In the genomic region with DNA sequence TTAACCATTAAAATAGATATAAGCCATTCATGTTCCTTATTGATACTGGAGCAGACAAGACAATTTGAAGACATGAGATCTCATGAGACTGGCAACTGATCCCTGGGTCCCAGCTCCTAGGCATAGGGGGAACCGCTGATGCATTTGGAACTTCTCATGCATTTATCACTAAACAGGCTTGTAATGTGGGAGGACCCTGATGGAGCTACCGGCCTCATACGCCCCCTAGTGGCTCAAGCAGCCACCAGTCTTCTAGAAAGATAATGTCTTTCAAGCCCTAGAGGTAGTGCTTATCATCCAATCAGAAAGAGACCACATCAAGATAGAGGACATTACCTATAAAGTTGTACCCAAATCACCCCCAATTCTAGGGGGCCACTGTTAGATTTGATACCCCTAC, we compare ENCODE assay signal across 8 mouse cellular contexts.
DNase-seq lines count a peak whose midpoint lies in the region; ATAC-seq and TF ChIP-seq lines count a peak whose summit lies in the region.

No protein-coding gene starts in this region.

- no peak for TF ChIP-seq POLR2A in limb, embryonic 14.5 days (IDR thresholded peaks at IDR 0.05; ENCODE audit: borderline replicate concordance, extremely low read depth, insufficient read depth, insufficient read length)

- H3K27me3 ChIP-seq in embryonic facial prominence, embryonic 13.5 days: peaks cover 52% of the 10 kb centered on the region
- peaks cover 65% of the 10 kb centered on the region for H3K27me3 ChIP-seq in kidney, embryonic 15.5 days
- H3K27me3 ChIP-seq in limb, embryonic 14.5 days (ENCODE audit: control insufficient read depth, insufficient read depth, low read length): no peaks in the 10 kb centered on the region

- peak; percentile 49 for DNase-seq in 3T3-L1 (ENCODE audit: low read depth, low spot score)
- DNase-seq in B cell, adult 2 months: peak; percentile 65 to 67
- DNase-seq in adrenal gland, postnatal 14 days: peak; percentile 68
- DNase-seq in limb, embryonic 14.5 days (ENCODE audit: low spot score): peak; percentile 58
- DNase-seq in right cerebral cortex, adult 2 months (ENCODE audit: low spot score in 2 of 2): peak; percentile 55 to 56
- no peak for DNase-seq in yolk sac, embryonic 10.5 days (ENCODE audit: low spot score)

- H3K27ac ChIP-seq in embryonic facial prominence, embryonic 13.5 days: no peak overlapping the region
- no peak overlapping the region for H3K27ac ChIP-seq in kidney, embryonic 15.5 days
- H3K27ac ChIP-seq in limb, embryonic 14.5 days (replicated peaks; ENCODE audit: low read depth, low read length): no peak overlapping the region

- ATAC-seq in embryonic facial prominence, embryonic 13.5 days (ENCODE audit: insufficient number of reproducible peaks, insufficient read depth, low FRiP score, low TSS enrichment, low read depth): 0 out of 2 replicates have a peak, but pooled peaks have one; percentile 43
- ATAC-seq in kidney, embryonic 15.5 days (replicated peaks; ENCODE audit: low FRiP score): peak; percentile 56; the same call in 1 of the 2 replicates
- ATAC-seq in limb, embryonic 14.5 days (ENCODE audit: low FRiP score, low read depth): no peak

- H3K9me3 ChIP-seq in embryonic facial prominence, embryonic 13.5 days: no peaks in the 10 kb centered on the region
- H3K9me3 ChIP-seq in kidney, embryonic 15.5 days (replicated peaks): no peaks in the 10 kb centered on the region
- no peaks in the 10 kb centered on the region for H3K9me3 ChIP-seq in limb, embryonic 14.5 days (ENCODE audit: control insufficient read depth, low read length)

- no peaks in the 10 kb centered on the region for H3K4me1 ChIP-seq in embryonic facial prominence, embryonic 13.5 days
- H3K4me1 ChIP-seq in kidney, embryonic 15.5 days: no peaks in the 10 kb centered on the region
- H3K4me1 ChIP-seq in limb, embryonic 14.5 days (ENCODE audit: control insufficient read depth, insufficient read depth, low read length): no peaks in the 10 kb centered on the region

- no peak overlapping the region for H3K4me2 ChIP-seq in embryonic facial prominence, embryonic 13.5 days
- no peak overlapping the region for H3K4me2 ChIP-seq in kidney, embryonic 15.5 days
- H3K4me2 ChIP-seq in limb, embryonic 14.5 days (replicated peaks; ENCODE audit: low read depth, low read length, severe bottlenecking): no peak overlapping the region

- no peak overlapping the region for H3K9ac ChIP-seq in embryonic facial prominence, embryonic 13.5 days
- H3K9ac ChIP-seq in kidney, embryonic 15.5 days: no peak overlapping the region
- H3K9ac ChIP-seq in limb, embryonic 14.5 days (ENCODE audit: low read depth, low read length, severe bottlenecking): no peak overlapping the region

- no peaks in the 10 kb centered on the region for H3K36me3 ChIP-seq in embryonic facial prominence, embryonic 13.5 days
- no peaks in the 10 kb centered on the region for H3K36me3 ChIP-seq in kidney, embryonic 15.5 days
- H3K36me3 ChIP-seq in limb, embryonic 14.5 days (ENCODE audit: control insufficient read depth, insufficient read depth, low read length): no peaks in the 10 kb centered on the region

- WGBS in embryonic facial prominence, embryonic 13.5 days: 17% methylated on average over 3 of the region's 3 CpGs
- WGBS in kidney, embryonic 15.5 days: 8% methylated on average over 3 of the region's 3 CpGs
- 13% methylated on average over 3 of the region's 3 CpGs for WGBS in limb, embryonic 14.5 days

- no peak overlapping the region for H3K4me3 ChIP-seq in embryonic facial prominence, embryonic 13.5 days
- H3K4me3 ChIP-seq in kidney, embryonic 15.5 days (replicated peaks): no peak overlapping the region
- H3K4me3 ChIP-seq in limb, embryonic 14.5 days (replicated peaks; ENCODE audit: low read length): no peak overlapping the region
